8 mouse cellular contexts compared by ENCODE assay signal in the genomic region with DNA sequence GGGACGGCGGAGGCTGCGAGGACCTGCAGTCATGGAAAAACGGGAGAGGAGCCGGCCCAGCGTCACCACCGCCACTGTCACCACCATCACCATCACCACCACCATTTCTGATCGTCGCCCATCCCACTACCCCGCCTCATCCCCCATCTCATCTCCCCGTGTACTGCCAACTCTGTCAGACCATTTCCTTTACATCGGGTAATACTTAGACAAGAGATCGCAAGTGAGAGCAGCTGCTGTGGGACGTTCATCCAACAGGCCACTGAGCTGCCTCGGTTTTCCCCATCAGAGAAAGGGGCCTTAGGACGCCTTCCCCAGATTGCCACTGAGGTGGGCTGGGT. TPM values are rescaled to one million over a fixed set of nuclear protein-coding genes. Genes with fewer than 3 reads are reported as not detected.
A peak's percentile ranks its signal among the peaks of the same experiment; 100 is the strongest.
DNase-seq lines count a peak whose midpoint lies in the region; ATAC-seq and TF ChIP-seq lines count a peak whose summit lies in the region.

No protein-coding gene starts in this region.

- ATAC-seq in forebrain, embryonic 14.5 days = peak; percentile 71
- no peak for ATAC-seq in liver, embryonic 12.5 days
- ATAC-seq in megakaryocyte-erythroid progenitor cell, adult 5-6 weeks (replicated peaks; ENCODE audit: low FRiP score, low TSS enrichment, poor library complexity, severe bottlenecking) = no peak

- peak overlapping the region; percentile 71 for H3K4me2 ChIP-seq in forebrain, embryonic 14.5 days (ENCODE audit: low read length)
- peak overlapping the region; percentile 66 for H3K4me2 ChIP-seq in liver, embryonic 12.5 days

- H3K27ac ChIP-seq in gastrocnemius, adult 2 months = no peak overlapping the region
- peak overlapping the region; percentile 93 for H3K27ac ChIP-seq in forebrain, embryonic 14.5 days (ENCODE audit: low read depth, low read length)
- no peak overlapping the region for H3K27ac ChIP-seq in liver, embryonic 12.5 days

- H3K4me1 ChIP-seq in E14TG2a.4 (replicated peaks; ENCODE audit: low read depth, low read length) = peaks cover 25% of the 10 kb centered on the region
- peaks cover 5% of the 10 kb centered on the region for H3K4me1 ChIP-seq in forebrain, embryonic 14.5 days (ENCODE audit: control insufficient read depth, insufficient read depth, low read length)
- H3K4me1 ChIP-seq in liver, embryonic 12.5 days = no peaks in the 10 kb centered on the region; the same call in 1 of the 2 replicates

- DNase-seq in gastrocnemius, adult 2 months = no peak
- DNase-seq in gastrocnemius, adult 8-10 months (ENCODE audit: low spot score in 2 of 2) = no peak
- peak; percentile 56 for DNase-seq in forebrain, embryonic 14.5 days (ENCODE audit: low spot score)
- no peak for DNase-seq in adrenal gland, postnatal 14 days
- DNase-seq in left cerebral cortex, adult 18-20 months (ENCODE audit: low spot score in 2 of 2) = no peak

- H3K9ac ChIP-seq in forebrain, embryonic 14.5 days (ENCODE audit: low read length) = peak overlapping the region; percentile 98
- no peak overlapping the region for H3K9ac ChIP-seq in liver, embryonic 12.5 days

- no peaks in the 10 kb centered on the region for H3K9me3 ChIP-seq in E14TG2a.4 (ENCODE audit: low read length)
- H3K9me3 ChIP-seq in forebrain, embryonic 14.5 days (replicated peaks; ENCODE audit: control insufficient read depth, low read length) = no peaks in the 10 kb centered on the region
- no peaks in the 10 kb centered on the region for H3K9me3 ChIP-seq in liver, embryonic 12.5 days (replicated peaks)

- TF ChIP-seq CTCF in gastrocnemius, adult 2 months (IDR thresholded peaks at IDR 0.05) = no peak
- TF ChIP-seq CTCF in E14TG2a.4 (conservative IDR thresholded peaks at IDR 0.05; ENCODE audit: low read length) = no peak

- peaks cover 53% of the 10 kb centered on the region for H3K27me3 ChIP-seq in E14TG2a.4 (ENCODE audit: insufficient read depth, low read length)
- no peaks in the 10 kb centered on the region for H3K27me3 ChIP-seq in forebrain, embryonic 14.5 days (replicated peaks; ENCODE audit: control insufficient read depth, insufficient read depth, low read length)
- peaks cover 39% of the 10 kb centered on the region for H3K27me3 ChIP-seq in liver, embryonic 12.5 days (replicated peaks)

- whole genome bisulfite sequencing in forebrain, embryonic 14.5 days = 2% methylated on average over 16 of the region's 16 CpGs
- WGBS in liver, embryonic 12.5 days (ENCODE audit: insufficient replicate concordance) = 2% methylated on average over 16 of the region's 16 CpGs

- intact Hi-C loops in gastrocnemius, adult 2 months (cut with DNase I) = no loop called here

- peak overlapping the region; percentile 72 for H3K4me3 ChIP-seq in gastrocnemius, adult 2 months
- H3K4me3 ChIP-seq in E14TG2a.4 (replicated peaks; ENCODE audit: low read length) = peak overlapping the region; percentile 83
- H3K4me3 ChIP-seq in forebrain, embryonic 14.5 days (ENCODE audit: low read depth, low read length) = peak overlapping the region; percentile 82
- H3K4me3 ChIP-seq in liver, embryonic 12.5 days = peak overlapping the region; percentile 50

- H3K36me3 ChIP-seq in E14TG2a.4 (ENCODE audit: insufficient read depth, low read length) = no peaks in the 10 kb centered on the region
- no peaks in the 10 kb centered on the region for H3K36me3 ChIP-seq in forebrain, embryonic 14.5 days (ENCODE audit: control insufficient read depth, insufficient read depth, low read length)
- no peaks in the 10 kb centered on the region for H3K36me3 ChIP-seq in liver, embryonic 12.5 days

RNA-seq across cellular contexts. Expression of gene Gpr45, which starts 0.8 kb away (rescaled TPM):
- total RNA-seq in gastrocnemius, adult 2 months (2021) = not detected
- total RNA-seq in gastrocnemius, adult 8-10 months (2022) = not detected
- 27.2 and 27.9 TPM in 2 replicates for polyA plus RNA-seq in forebrain, embryonic 14.5 days (2014; fragmentation: Nextera tagmentation; extraction: Ambion mirVana)
- 0.56 and 0.84 TPM in 2 replicates for polyA plus RNA-seq in liver, embryonic 12.5 days (2016; fragmentation: Nextera tagmentation; extraction: Ambion mirVana)
- total RNA-seq in adrenal gland, postnatal 14 days (2021) = 2.2 and 3.0 TPM in 2 replicates
- 10 to 100 TPM; 17.6 to 18.3 TPM for total RNA-seq in left cerebral cortex, adult 18-20 months (2021)
- total RNA-seq in megakaryocyte-erythroid progenitor cell, adult 5-6 weeks (2014; fragmentation: Nextera tagmentation) = not detected in 2 replicates
- total RNA-seq in megakaryocyte-erythroid progenitor cell, adult 5-6 weeks (2017) = not detected in 2 replicates
